Mouse (Mus musculus): Measurements from ENCODE around the gene Pla2g6.

Pla2g6 gene

GRCm38 (mm10) chr15:79261095-79261725, 67.0 kb downstream of the Pla2g6 start:
- DNase-seq (ENCODE audit: low read depth, low spot score), result no peak
- H3K36me3 ChIP-seq (ENCODE audit: control insufficient read depth, insufficient read depth, low read length, poor library complexity, severe bottlenecking), result no peaks in the 10 kb centered on the region

GRCm38 (mm10) chr15:79258521-79258920, 69.7 kb downstream of the Pla2g6 start:
- Histone ChIP-seq H3K36me3 (ENCODE audit: control insufficient read depth, insufficient read depth, low read length, poor library complexity, severe bottlenecking) (no peaks in the 10 kb centered on the region), H3K27me3 (ENCODE audit: control insufficient read depth, insufficient read depth, low read length, poor library complexity, severe bottlenecking) (peaks cover 2% of the 10 kb centered on the region; the same call in 1 of the 2 replicates)
- DNase-seq (ENCODE audit: low read depth, low spot score), result no peak

More at GRCm38 (mm10) chr15:79261095-79261725, 67.0 kb downstream of the Pla2g6 start:
- H3K27me3 ChIP-seq (ENCODE audit: control insufficient read depth, insufficient read depth, low read length, poor library complexity, severe bottlenecking), result peaks cover 2% of the 10 kb centered on the region; the same call in 1 of the 2 replicates

GRCm38 (mm10) chr15:79254661-79255060, 73.5 kb downstream of the Pla2g6 start, which contains the start of gene Slc16a8:
Gene Slc16a8 (minus strand): TSS chr15:79254761.
- no peaks in the 10 kb centered on the region for H3K27me3 ChIP-seq (ENCODE audit: control insufficient read depth, insufficient read depth, low read length, poor library complexity, severe bottlenecking)
- DNase-seq (ENCODE audit: low read depth, low spot score), result no peak
- no peaks in the 10 kb centered on the region for H3K36me3 ChIP-seq (ENCODE audit: control insufficient read depth, insufficient read depth, low read length, poor library complexity, severe bottlenecking)

GRCm38 (mm10) chr15:79252580-79252979, 75.6 kb downstream of the Pla2g6 start:
- DNase-seq (ENCODE audit: low read depth, low spot score), result no peak
- H3K36me3 ChIP-seq (ENCODE audit: control insufficient read depth, insufficient read depth, low read length, poor library complexity, severe bottlenecking), result no peaks in the 10 kb centered on the region; the same call in 1 of the 2 replicates

GRCm38 (mm10) chr15:79251781-79252491, 76.3 kb downstream of the Pla2g6 start:
- DNase-seq (ENCODE audit: low read depth, low spot score), result no peak
- Histone ChIP-seq H3K36me3 (ENCODE audit: control insufficient read depth, insufficient read depth, low read length, poor library complexity, severe bottlenecking) (no peaks in the 10 kb centered on the region; the same call in 1 of the 2 replicates), H3K27me3 (ENCODE audit: control insufficient read depth, insufficient read depth, low read length, poor library complexity, severe bottlenecking) (no peaks in the 10 kb centered on the region)

More at GRCm38 (mm10) chr15:79252580-79252979, 75.6 kb downstream of the Pla2g6 start:
- H3K27me3 ChIP-seq (ENCODE audit: control insufficient read depth, insufficient read depth, low read length, poor library complexity, severe bottlenecking), result no peaks in the 10 kb centered on the region

GRCm38 (mm10) chr15:79251168-79251567, 77.0 kb downstream of the Pla2g6 start:
- H3K36me3 ChIP-seq (ENCODE audit: control insufficient read depth, insufficient read depth, low read length, poor library complexity, severe bottlenecking), result no peaks in the 10 kb centered on the region; the same call in 1 of the 2 replicates
- no peak for DNase-seq (ENCODE audit: low read depth, low spot score)
- no peaks in the 10 kb centered on the region for H3K27me3 ChIP-seq (ENCODE audit: control insufficient read depth, insufficient read depth, low read length, poor library complexity, severe bottlenecking)

GRCm38 (mm10) chr15:79250236-79250635, 78.0 kb downstream of the Pla2g6 start:
- DNase-seq (ENCODE audit: low read depth, low spot score), result no peak
- no peaks in the 10 kb centered on the region for H3K27me3 ChIP-seq (ENCODE audit: control insufficient read depth, insufficient read depth, low read length, poor library complexity, severe bottlenecking)
- no peaks in the 10 kb centered on the region; the same call in 1 of the 2 replicates for H3K36me3 ChIP-seq (ENCODE audit: control insufficient read depth, insufficient read depth, low read length, poor library complexity, severe bottlenecking)

- DNase-seq (ENCODE audit: low read depth, low spot score), result no peak
- Histone ChIP-seq H3K27me3 (ENCODE audit: control insufficient read depth, insufficient read depth, low read length, poor library complexity, severe bottlenecking) (no peaks in the 10 kb centered on the region), H3K36me3 (ENCODE audit: control insufficient read depth, insufficient read depth, low read length, poor library complexity, severe bottlenecking) (no peaks in the 10 kb centered on the region; the same call in 1 of the 2 replicates)
These were observed 82.9 kb downstream of the Pla2g6 start for GRCm38 (mm10) chr15:79245321-79245720.

- DNase-seq (ENCODE audit: low read depth, low spot score), result no peak
- H3K36me3 ChIP-seq (ENCODE audit: control insufficient read depth, insufficient read depth, low read length, poor library complexity, severe bottlenecking), result no peaks in the 10 kb centered on the region; the same call in none of the 2 replicates
- no peaks in the 10 kb centered on the region for H3K27me3 ChIP-seq (ENCODE audit: control insufficient read depth, insufficient read depth, low read length, poor library complexity, severe bottlenecking)
These were observed 83.9 kb downstream of the Pla2g6 start for GRCm38 (mm10) chr15:79244071-79244893.

GRCm38 (mm10) chr15:79243234-79244042, 84.8 kb downstream of the Pla2g6 start:
- H3K36me3 ChIP-seq (ENCODE audit: control insufficient read depth, insufficient read depth, low read length, poor library complexity, severe bottlenecking), result no peaks in the 10 kb centered on the region; the same call in none of the 2 replicates
- H3K27me3 ChIP-seq (ENCODE audit: control insufficient read depth, insufficient read depth, low read length, poor library complexity, severe bottlenecking), result no peaks in the 10 kb centered on the region
- DNase-seq (ENCODE audit: low read depth, low spot score), result peak; percentile 96

- H3K27me3 ChIP-seq (ENCODE audit: control insufficient read depth, insufficient read depth, low read length, poor library complexity, severe bottlenecking), result no peaks in the 10 kb centered on the region
- DNase-seq (ENCODE audit: low read depth, low spot score), result no peak
- H3K36me3 ChIP-seq (ENCODE audit: control insufficient read depth, insufficient read depth, low read length, poor library complexity, severe bottlenecking), result no peaks in the 10 kb centered on the region; the same call in none of the 2 replicates
These were observed 85.5 kb downstream of the Pla2g6 start for GRCm38 (mm10) chr15:79242574-79243233.

GRCm38 (mm10) chr15:79238036-79238435, 90.2 kb downstream of the Pla2g6 start:
- peaks cover 3% of the 10 kb centered on the region for H3K36me3 ChIP-seq (ENCODE audit: control insufficient read depth, insufficient read depth, low read length, poor library complexity, severe bottlenecking)
- no peaks in the 10 kb centered on the region for H3K27me3 ChIP-seq (ENCODE audit: control insufficient read depth, insufficient read depth, low read length, poor library complexity, severe bottlenecking)
- no peak for DNase-seq (ENCODE audit: low read depth, low spot score)

Measured in splenic B cell, adult 2 months (primary cell).